Mouse (Mus musculus) hindbrain, embryonic 13.5 days (tissue): ENCODE results near the gene Foxp1. TPM values are rescaled to one million over a fixed set of nuclear protein-coding genes. Genes with fewer than 3 reads are reported as not detected.

Experiments
- ATAC-seq: fragments of 200-750 bp; cut with Nextera tagmentation; 2 replicates; pipeline ENCODE4 v1.8.0; 2017; ENCODE audit warnings: moderate TSS enrichment; ENCODE audit not compliant: low FRiP score
- H3K27ac ChIP-seq: fragments of 300-500 bp; sonication (generic); 2 replicates; pipeline ENCODE4 v1.5.1; 2015; ENCODE audit warnings: inconsistent platforms, mild to moderate bottlenecking, moderate library complexity
- H3K27me3 ChIP-seq: fragments of 300-500 bp; sonication (generic); 2 replicates; pipeline ENCODE4 v1.6.1; 2015; ENCODE audit warnings: mild to moderate bottlenecking, inconsistent platforms
- H3K36me3 ChIP-seq: fragments of 300-500 bp; sonication (generic); 2 replicates; pipeline ENCODE4 v1.6.1; 2015; ENCODE audit warnings: mild to moderate bottlenecking, inconsistent platforms
- H3K4me1 ChIP-seq: fragments of 300-500 bp; sonication (generic); replicated peaks from 2 replicates; pipeline ENCODE4 v1.6.1; 2015; ENCODE audit warnings: inconsistent platforms
- H3K4me2 ChIP-seq: fragments of 300-500 bp; sonication (generic); 2 replicates; pipeline ENCODE4 v1.6.1; 2015; ENCODE audit warnings: inconsistent platforms, mild to moderate bottlenecking, moderate library complexity
- H3K4me3 ChIP-seq: fragments of 300-500 bp; sonication (generic); 2 replicates; pipeline ENCODE4 v1.5.1; 2015; ENCODE audit warnings: mild to moderate bottlenecking, inconsistent platforms
- H3K9ac ChIP-seq: fragments of 300-500 bp; sonication (generic); 2 replicates; pipeline ENCODE4 v1.6.1; 2015; ENCODE audit warnings: mild to moderate bottlenecking, inconsistent platforms
- H3K9me3 ChIP-seq: fragments of 300-500 bp; sonication (generic); 2 replicates; pipeline ENCODE4 v1.6.1; 2016; ENCODE audit warnings: inconsistent platforms
- WGBS: fragments of 180-500 bp; shearing (Covaris S2); methylation state at CpG from one replicate; pipeline ENCODE4 v1.1.7; 2015; 5-methylcytosine and 5-hydroxymethylcytosine counted together
- polyA plus RNA-seq: library from polyadenylated mRNA; unstranded; fragments of >200 nt; fragmentation: Nextera tagmentation; extraction: Ambion mirVana; gene quantifications from 2 replicates; pipeline ENCODE4 v1.2.1, GENCODE M21; 2015

Gene Foxp1
- polyA plus RNA-seq, 1 experiment from 2014 or later = 64.7 TPM

DNA sequence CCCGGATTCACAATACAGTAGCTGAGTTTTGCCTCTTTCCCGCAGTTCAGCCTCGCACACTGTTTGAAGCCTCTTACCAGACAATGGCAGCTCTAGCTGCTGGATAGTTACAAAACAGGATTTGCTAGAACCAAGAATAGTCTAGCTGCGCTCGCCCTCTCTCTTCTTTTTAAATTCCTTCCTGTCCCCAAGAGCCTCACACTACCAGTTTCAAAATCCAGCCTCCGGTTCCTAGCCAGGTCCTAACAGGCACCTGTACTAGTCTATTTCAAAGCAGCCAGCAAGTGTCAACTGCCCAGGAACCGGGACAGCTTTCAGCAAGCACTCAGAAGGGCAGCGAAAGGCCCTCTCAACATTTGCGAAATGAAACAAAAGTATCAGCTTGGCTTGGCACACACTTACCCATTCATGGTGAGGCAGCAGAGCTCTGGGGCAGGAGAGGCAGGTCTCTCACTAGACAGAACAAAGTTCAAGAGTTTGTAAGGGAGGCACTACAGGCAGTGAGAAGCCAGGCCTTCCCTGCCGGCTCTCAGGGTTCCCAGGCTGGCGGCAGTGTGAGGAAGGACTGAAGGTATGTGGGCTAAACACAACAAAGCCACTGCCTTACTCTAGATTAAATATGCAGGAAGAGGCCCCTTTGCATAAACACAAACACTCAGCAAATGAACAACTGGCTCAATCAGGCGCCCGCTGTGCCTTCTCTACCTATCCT is 256.4 kb downstream of the Foxp1 start:
- Histone ChIP-seq H3K9ac (peak overlapping the region; percentile 4; the same call in 1 of the 2 replicates), H3K4me3 (0 out of 2 replicates have a peak overlapping the region, but pooled peaks have one; percentile 8), H3K27me3 (peaks cover 13% of the 10 kb centered on the region; the same call in 1 of the 2 replicates), H3K4me2 (peak overlapping the region; percentile 27), H3K36me3 (no peaks in the 10 kb centered on the region), H3K9me3 (no peaks in the 10 kb centered on the region), H3K4me1 (peaks cover 49% of the 10 kb centered on the region), H3K27ac (peak overlapping the region; percentile 66; the same call in 1 of the 2 replicates)
- ATAC-seq = no peak
- 17% methylated on average over 13 of the region's 13 CpGs for WGBS

DNA sequence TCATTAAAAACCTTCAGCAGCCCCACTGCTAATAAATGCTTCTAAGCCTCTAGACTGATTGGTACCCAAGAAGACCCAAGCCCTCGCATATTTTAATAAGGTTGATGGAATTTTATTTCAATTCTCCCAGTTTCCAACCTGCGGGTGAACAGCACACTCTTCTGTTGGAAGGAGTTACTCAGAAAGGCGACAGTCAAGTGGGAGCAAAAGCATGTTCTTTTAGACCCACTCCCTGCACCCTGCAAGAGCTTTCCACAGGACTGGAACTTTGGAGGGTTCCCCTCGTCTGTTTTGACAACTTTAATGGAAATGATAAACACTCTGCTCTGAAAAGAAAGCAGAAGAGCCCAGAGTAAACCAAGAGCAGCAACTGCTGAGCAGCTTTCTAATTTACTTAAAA is 257.3 kb downstream of the Foxp1 start:
- peak overlapping the region; percentile 27; the same call in 1 of the 2 replicates for H3K4me2 ChIP-seq

DNA sequence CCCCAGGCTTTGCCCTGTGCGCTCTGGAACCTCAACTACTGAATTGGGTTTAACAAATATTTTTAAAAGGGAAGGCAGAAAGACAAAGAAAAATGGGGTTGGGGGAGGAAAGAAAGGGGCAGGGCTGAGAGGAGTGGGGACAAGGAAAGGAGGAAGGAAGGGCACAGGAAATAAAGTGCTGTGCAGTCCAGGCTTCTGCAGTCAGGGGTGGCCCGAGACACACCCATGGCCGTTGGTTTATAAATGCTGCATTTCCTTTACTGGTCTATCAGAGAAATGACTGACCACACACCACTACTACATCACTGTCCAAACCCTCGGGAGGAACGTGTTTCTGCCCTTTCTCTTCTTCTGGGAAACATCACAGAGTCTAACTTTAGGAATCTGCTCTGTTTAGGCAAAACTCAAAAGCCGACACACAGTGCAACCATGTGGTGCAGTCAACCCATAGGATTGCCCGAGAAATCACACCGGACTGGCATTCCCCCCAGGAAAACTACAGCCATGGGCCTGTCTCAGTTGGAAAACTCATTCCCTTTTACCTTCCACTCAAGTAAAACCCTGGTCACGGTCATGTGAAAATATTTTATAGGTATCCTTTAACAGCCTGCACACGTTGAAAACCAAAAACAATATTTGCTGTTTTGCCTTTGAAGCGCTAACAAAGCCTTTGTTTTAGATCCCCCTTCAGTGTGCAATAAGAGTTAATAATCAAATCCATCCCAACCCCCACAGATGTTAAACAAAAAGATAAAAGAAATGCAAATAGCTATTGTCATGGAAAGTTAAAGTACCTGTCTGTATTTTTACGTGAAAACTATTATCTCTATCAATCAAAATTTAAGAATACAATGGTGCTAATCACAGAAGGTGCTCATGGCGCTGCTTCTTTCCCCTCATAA is 258.1 kb downstream of the Foxp1 start:
- H3K4me3 ChIP-seq = no peak overlapping the region
- no peak overlapping the region for H3K27ac ChIP-seq
- no peaks in the 10 kb centered on the region for H3K36me3 ChIP-seq
- 20% methylated on average over 13 of the region's 13 CpGs for WGBS
- 0 out of 2 replicates have a peak overlapping the region, but pooled peaks have one; percentile 8 for H3K9ac ChIP-seq
- peaks cover 49% of the 10 kb centered on the region for H3K4me1 ChIP-seq
- peaks cover 13% of the 10 kb centered on the region; the same call in 1 of the 2 replicates for H3K27me3 ChIP-seq
- no peak for ATAC-seq
- no peaks in the 10 kb centered on the region for H3K9me3 ChIP-seq
- peak overlapping the region; percentile 13; the same call in 1 of the 2 replicates for H3K4me2 ChIP-seq

More for the DNA sequence above, 257.3 kb downstream of the Foxp1 start:
- H3K9ac ChIP-seq = no peak overlapping the region
- ATAC-seq = no peak
- no peaks in the 10 kb centered on the region for H3K9me3 ChIP-seq
- no peaks in the 10 kb centered on the region for H3K36me3 ChIP-seq
- H3K4me3 ChIP-seq = no peak overlapping the region
- H3K27ac ChIP-seq = no peak overlapping the region
- WGBS = 31% methylated on average over 4 of the region's 4 CpGs
- H3K27me3 ChIP-seq = peaks cover 13% of the 10 kb centered on the region; the same call in 1 of the 2 replicates
- H3K4me1 ChIP-seq = peaks cover 49% of the 10 kb centered on the region

DNA sequence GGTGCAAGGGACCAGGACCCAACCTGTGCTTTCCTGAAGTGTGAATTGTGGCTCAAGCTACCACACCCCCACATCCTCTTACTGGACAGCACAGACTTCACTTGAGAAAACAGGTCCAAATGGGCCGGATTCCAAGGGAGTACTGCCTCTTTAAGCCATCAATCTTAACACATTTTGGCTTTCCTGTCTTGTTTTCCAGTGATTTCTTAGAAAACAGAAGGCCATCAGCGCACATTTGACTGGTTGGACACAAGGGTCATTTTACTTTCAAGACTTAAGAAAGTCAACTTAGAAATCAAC is 258.7 kb downstream of the Foxp1 start:
- Histone ChIP-seq H3K9ac (no peak overlapping the region), H3K27me3 (peaks cover 13% of the 10 kb centered on the region; the same call in 1 of the 2 replicates), H3K36me3 (no peaks in the 10 kb centered on the region), H3K9me3 (no peaks in the 10 kb centered on the region), H3K27ac (no peak overlapping the region), H3K4me2 (no peak overlapping the region; the same call in 1 of the 2 replicates), H3K4me3 (no peak overlapping the region), H3K4me1 (peaks cover 48% of the 10 kb centered on the region)
- WGBS = 36% methylated on average over 2 of the region's 2 CpGs
- ATAC-seq = no peak

DNA sequence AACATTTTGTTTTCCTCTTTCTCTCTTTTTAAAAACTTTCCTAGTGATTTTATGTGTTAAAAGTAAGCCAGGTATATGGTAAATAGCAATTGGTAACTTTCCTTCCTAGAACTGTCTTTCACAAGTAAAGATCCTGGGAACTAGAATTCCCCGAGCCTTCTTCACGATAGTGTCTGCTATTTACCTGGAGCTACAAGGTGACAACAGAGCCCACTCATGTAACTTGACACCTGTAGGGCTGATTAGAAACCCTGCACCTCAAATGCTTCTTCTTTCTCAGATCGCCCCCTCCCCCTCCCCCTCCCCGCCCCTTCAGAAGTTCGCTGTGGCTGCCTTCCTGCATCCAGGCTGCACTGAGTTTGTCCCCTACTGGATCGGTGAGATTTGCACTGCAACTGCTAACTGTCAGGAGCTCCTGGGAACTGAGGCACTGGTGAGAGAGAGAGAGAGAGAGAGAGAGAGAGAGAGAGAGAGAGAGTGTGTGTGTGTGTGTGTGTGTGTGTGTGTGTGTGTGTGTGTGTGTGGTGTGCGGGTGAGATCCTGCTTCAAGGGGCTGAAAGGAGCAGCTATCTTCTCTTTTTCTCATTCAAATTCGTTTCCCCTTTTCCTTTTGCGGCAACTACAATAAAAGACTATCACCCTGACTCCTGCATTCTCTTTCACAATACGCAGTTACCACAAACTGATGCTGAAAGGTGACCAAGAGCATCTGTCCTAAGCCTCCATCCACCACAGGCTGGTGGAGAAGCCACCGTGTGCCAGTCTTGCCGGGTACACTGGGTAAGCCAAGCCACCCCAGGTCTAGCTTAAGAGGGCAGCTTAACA is 259.2 kb downstream of the Foxp1 start:
- no peak overlapping the region for H3K4me3 ChIP-seq
- ATAC-seq = no peak
- H3K4me1 ChIP-seq = peaks cover 43% of the 10 kb centered on the region
- H3K27me3 ChIP-seq = peaks cover 13% of the 10 kb centered on the region; the same call in 1 of the 2 replicates
- H3K9me3 ChIP-seq = no peaks in the 10 kb centered on the region
- no peak overlapping the region; the same call in 1 of the 2 replicates for H3K4me2 ChIP-seq
- WGBS = 17% methylated on average over 10 of the region's 12 CpGs
- no peak overlapping the region for H3K27ac ChIP-seq
- H3K9ac ChIP-seq = no peak overlapping the region
- H3K36me3 ChIP-seq = no peaks in the 10 kb centered on the region

DNA sequence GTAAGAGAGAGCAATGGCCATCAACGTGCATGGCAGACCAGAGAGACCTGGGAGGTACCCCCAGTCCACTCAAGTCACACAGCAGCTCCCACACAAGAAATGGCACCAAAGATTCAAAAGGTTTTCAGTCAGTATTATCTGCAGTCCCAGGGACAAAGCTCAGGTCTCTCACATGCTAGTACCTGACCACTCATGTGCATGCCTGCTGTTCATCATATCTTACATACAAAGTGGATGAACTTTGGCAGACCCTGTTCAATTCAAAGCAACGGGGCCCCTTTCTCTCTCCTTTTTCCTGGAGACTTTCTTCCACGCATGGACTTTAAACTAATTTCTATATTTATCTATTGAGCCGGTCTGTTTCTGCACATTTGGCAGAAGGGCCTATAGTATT is 260.8 kb downstream of the Foxp1 start:
- ATAC-seq = no peak
- Histone ChIP-seq H3K9ac (no peak overlapping the region), H3K4me3 (no peak overlapping the region), H3K4me1 (peaks cover 38% of the 10 kb centered on the region), H3K4me2 (no peak overlapping the region), H3K9me3 (no peaks in the 10 kb centered on the region), H3K27ac (no peak overlapping the region), H3K27me3 (peaks cover 13% of the 10 kb centered on the region; the same call in 1 of the 2 replicates), H3K36me3 (no peaks in the 10 kb centered on the region)
- WGBS = 56% methylated on average over 4 of the region's 4 CpGs

DNA sequence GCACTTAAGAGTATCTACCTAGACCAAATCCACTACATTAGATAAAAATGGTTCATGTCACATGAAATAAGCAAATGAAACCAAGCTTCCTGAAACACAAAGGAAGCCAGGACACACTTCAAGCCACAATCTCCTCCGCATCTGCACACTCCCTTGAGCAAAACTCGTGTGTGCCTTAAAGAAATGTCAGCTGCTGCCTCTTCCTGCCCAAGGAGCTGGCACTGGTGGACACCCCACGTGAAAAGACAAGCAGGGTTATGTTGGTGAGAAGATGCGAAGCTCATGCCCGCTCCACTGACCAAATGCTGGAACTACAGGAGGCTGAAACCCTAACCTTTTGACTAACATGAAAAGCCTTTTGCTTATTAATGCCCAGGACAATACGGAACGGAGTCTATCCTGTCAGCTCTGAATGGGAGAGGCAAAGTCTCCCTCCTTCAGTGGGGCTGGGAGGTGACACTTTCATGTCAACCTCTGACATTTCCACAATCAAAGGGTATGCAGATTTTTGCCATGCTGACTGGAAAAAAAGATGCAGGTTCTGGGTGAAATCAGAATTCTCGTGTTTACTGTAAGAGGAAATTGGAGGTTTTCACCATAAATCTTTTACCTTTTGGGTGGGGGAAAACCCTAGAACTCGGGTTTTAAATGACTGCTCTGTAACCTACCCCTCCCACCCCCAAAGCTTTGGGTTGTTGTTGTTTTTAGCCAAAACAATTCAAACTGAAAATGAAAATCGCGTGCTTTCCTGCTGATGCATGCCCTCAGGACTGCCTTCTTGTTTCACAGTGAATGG is 261.4 kb downstream of the Foxp1 start:
- Histone ChIP-seq H3K9ac (no peak overlapping the region), H3K27me3 (peaks cover 10% of the 10 kb centered on the region; the same call in 1 of the 2 replicates), H3K4me1 (peaks cover 32% of the 10 kb centered on the region), H3K27ac (no peak overlapping the region), H3K36me3 (no peaks in the 10 kb centered on the region), H3K4me2 (no peak overlapping the region), H3K9me3 (no peaks in the 10 kb centered on the region), H3K4me3 (no peak overlapping the region)
- no peak for ATAC-seq
- WGBS = 43% methylated on average over 11 of the region's 11 CpGs

DNA sequence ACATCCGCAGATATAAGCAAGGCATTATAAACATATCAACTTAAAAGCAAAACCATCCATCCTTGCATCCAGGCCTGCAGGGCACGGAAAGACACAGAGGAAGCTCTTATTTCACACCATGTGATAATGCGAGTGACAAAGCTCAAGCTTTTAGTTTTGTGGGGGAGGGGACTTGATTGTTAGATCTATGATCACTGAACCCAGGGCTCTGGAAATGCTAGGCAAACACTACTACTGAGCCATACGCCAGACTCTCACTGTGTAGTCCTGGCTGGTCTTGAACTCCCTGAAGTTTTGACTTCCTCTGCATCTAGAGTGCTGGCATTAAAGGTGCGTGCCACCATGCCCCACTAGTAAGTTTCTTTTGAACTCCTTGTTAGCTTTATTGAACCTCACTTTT is 264.2 kb downstream of the Foxp1 start:
- Histone ChIP-seq H3K4me1 (peaks cover 8% of the 10 kb centered on the region), H3K9ac (no peak overlapping the region), H3K9me3 (no peaks in the 10 kb centered on the region), H3K4me3 (no peak overlapping the region), H3K36me3 (no peaks in the 10 kb centered on the region), H3K4me2 (no peak overlapping the region), H3K27me3 (no peaks in the 10 kb centered on the region), H3K27ac (no peak overlapping the region)
- no peak for ATAC-seq
- WGBS = 79% methylated on average over 5 of the region's 5 CpGs

DNA sequence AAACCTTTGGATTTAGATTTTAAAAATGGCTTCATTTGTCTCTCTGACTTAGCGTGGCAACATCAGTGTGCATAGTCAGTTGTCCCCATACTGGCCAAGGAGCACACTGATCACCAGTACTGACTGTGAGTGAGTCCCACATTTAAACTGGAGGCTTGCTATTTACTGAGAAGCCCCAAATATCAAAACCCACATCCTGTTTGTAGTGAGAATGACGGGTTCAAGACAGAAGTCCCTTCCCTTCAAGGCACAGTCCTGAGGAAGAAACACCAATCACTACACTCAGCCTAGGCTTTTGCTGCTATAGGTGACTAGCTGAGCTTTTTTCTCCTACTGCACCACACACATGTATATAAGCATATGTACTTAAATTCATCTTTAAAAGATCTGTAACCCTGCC is 264.8 kb downstream of the Foxp1 start:
- Histone ChIP-seq H3K27ac (no peak overlapping the region), H3K4me2 (no peak overlapping the region), H3K4me3 (no peak overlapping the region), H3K27me3 (no peaks in the 10 kb centered on the region), H3K36me3 (no peaks in the 10 kb centered on the region), H3K9ac (no peak overlapping the region), H3K4me1 (peaks cover 5% of the 10 kb centered on the region), H3K9me3 (no peaks in the 10 kb centered on the region)
- 83% methylated on average over 2 of the region's 2 CpGs for WGBS
- no peak for ATAC-seq

DNA sequence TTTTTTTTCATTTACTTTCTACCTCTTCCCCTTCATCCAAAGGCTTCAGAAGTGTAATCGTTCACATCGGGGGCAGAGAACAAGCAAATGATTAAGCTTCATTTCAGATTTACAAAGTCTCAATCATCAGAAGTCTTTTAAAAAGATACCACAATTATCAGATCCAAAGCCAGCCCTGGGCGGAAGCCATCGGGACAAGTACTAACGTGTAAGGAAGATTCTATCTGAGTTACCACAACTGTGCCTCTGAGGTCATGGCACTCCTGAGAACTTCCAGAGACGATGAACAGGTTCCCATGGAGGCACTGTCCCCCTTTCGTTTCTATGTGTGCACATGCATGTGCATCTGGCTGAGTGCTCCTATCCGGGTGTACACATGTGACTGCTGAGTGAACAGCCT is 269.2 kb downstream of the Foxp1 start:
- Histone ChIP-seq H3K4me3 (no peak overlapping the region), H3K9ac (no peak overlapping the region), H3K27ac (no peak overlapping the region), H3K27me3 (no peaks in the 10 kb centered on the region), H3K9me3 (no peaks in the 10 kb centered on the region), H3K4me1 (no peaks in the 10 kb centered on the region), H3K36me3 (no peaks in the 10 kb centered on the region), H3K4me2 (no peak overlapping the region)
- 89% methylated on average over 8 of the region's 8 CpGs for WGBS
- ATAC-seq = no peak

DNA sequence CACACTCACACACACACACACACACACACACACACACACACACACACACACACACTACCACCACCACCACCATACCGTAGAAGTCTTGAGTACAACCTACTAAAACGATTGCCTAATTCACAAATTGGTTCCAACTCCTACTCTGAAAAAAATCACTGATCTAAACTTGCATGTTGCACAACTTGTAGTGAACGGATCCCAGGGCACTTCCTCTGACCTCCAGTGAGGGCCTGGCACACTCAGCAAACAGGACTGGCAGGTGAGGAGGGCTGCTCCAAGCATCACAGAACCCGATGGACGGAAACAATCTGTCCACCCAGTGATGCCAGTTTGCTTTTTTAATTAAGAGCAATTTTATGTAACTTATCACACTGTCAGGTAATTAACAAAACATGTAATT is 269.7 kb downstream of the Foxp1 start:
- H3K36me3 ChIP-seq = no peaks in the 10 kb centered on the region
- 84% methylated on average over 5 of the region's 5 CpGs for whole genome bisulfite sequencing
- H3K9ac ChIP-seq = no peak overlapping the region
- no peak overlapping the region for H3K4me2 ChIP-seq
- H3K4me3 ChIP-seq = no peak overlapping the region
- ATAC-seq = no peak
- H3K27ac ChIP-seq = no peak overlapping the region
- no peaks in the 10 kb centered on the region for H3K4me1 ChIP-seq
- no peaks in the 10 kb centered on the region for H3K27me3 ChIP-seq
- no peaks in the 10 kb centered on the region for H3K9me3 ChIP-seq
